Mouse (Mus musculus): Measurements from ENCODE around the gene Tspan13. TPM values are rescaled to one million over a fixed set of nuclear protein-coding genes. Genes with fewer than 3 reads are reported as not detected.
A peak's percentile ranks its signal among the peaks of the same experiment; 100 is the strongest.

Gene Tspan13
- total RNA-seq (2022): 10 to 100 TPM; 17.7 to 24.5 (median 23.9) TPM

DNA sequence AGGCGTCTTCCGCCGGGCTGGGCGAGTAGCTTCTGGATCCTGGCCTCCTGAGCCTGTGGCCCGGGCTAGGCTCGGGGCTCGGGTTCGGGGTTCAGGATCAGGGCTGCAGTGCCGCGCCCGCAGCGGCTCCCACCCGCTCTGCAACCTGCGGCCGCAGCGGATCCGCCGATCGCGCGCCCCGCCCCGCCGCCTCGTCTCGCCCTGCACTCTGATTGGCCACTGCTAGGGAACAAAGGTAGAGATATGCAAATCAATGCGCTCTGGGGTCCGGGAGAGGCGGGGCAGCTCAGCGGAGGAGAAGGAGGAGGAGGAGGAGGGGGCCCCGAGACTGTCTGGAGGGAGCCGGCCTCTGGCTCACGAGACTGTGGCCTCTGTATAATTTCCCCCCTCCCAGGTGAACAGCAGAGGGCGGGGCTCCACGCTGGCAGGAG, at the start of gene Tspan13:
Gene Tspan13 (minus strand): TSS at position 153 of the 431 bp plus-strand sequence.
- peak; percentile 33 to 38 for DNase-seq (ENCODE audit: low spot score in 2 of 2)

DNA sequence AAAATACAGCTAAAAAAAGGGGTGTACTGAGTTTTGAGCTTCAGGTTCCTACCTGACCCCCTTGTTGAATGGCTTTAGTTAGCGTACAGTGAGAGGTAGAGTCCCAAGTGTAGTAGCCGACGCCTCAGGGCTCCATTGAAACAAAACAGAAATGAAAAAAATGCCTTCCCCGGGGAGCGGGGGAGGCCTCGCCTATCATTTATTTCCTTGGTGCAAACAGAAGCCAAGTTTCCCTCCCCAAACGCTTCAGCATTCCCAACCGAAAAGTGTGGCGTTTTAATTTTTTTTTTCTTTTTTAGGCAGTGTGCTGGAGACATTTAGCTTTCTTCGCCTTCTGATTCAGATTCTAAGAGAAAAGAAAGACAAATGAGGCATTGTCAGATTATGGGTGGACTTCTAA, 49.7 kb upstream of the Tspan13 start:
- DNase-seq (ENCODE audit: low spot score in 2 of 2): no peak

- DNase-seq (ENCODE audit: low spot score in 2 of 2): no peak
Observed at GRCm38 (mm10) chr12:36089221-36089620, 46.9 kb upstream of the Tspan13 start.

GRCm38 (mm10) chr12:36088804-36089203, 46.5 kb upstream of the Tspan13 start:
- no peak for DNase-seq (ENCODE audit: low spot score in 2 of 2)

DNA sequence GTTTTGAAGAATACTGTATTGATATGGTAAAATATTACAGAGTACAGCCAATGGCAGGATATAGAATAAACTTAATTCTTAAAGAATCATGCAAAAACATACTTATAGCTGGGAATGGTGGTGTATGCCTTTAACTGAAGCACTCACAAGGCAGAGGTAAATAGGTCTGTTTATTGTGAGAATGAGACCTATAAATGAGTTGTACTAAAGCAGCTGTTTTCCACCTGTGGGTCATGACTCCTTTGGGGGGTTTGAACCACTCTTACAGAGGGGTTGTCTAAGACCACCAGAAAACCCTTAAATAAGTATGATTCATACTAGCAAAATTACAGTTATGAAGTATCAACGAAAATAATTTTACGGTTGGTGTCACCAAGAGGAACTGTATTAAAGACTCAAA, 43.1 kb upstream of the Tspan13 start:
- no peak for DNase-seq (ENCODE audit: low spot score in 2 of 2)

DNA sequence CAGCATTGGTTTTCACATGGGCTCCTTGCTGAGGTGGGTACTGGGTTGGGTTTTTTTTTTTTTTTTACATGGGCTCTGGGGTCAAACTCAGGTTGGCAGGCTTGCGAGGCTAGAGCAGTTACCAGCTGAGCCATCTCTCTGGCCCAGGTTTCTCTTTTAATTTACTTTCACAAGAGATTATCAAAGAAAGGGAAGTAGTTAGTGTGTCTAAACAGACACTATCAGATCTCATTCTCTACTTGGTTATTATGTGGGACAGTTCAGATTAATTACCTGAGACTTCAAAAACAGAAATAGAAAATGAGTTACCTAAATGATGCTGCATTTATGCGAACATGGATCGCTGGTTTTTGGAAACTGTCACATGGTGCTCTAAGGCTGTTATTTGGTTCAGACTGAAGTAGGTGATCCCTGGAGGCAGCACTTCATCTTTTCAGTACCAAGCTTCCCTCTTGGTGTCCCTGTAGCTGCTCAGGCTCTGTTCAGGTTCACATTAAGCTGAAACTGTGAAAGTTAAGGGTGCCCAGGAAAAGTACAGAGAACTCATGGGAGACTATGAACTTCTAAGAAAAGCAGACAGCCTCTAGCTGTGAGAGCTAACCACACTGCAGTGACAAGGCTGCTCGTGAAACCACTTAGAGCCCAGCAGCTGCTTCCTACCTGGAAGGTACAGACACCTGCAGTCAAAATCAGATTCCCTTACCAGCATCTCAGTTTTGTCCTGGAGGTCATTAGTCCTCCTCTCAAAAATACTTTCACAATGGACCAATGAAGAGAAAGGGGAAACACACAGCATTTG, 36.0 kb upstream of the Tspan13 start:
- DNase-seq (ENCODE audit: low spot score in 2 of 2): no peak

GRCm38 (mm10) chr12:36072860-36073259, 30.6 kb upstream of the Tspan13 start:
- no peak for DNase-seq (ENCODE audit: low spot score in 2 of 2)

DNA sequence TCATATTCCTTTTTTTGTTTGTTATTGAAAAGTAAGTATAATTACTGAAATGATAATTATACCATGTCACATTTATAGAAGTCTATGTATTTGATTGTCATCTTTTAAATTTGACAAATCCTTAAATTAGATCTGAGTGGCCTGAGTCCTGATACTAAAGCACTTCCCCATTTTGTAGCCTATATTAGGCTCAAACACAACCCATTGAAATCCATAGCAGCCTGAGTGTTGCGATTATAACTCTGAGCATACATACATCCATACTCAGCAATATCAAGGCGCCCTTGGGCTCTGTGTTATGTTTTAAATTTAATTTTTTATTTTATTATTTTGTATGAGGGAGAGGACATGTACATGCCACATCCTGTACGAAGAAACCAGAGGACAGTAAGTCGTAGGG, 27.9 kb upstream of the Tspan13 start:
- DNase-seq (ENCODE audit: low spot score in 2 of 2): no peak

DNA sequence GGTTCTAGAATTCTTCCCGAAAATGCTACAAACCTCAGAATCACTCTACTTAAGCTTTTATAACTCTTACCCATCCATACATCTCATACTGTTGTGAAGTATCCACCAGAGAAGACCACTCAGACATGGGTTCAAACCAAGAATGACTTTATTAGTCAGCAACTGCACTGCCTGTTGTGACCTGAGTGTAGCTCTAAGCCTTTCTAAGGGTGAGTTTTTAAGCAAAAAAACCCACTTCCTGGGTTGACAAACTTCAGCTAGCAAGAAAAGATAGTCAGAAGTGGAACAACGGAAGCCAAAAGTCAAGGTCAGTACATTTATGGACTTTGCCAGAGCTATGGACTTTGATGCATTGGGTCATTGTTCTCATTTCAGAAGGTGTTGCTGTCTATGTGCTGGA, 25.2 kb upstream of the Tspan13 start:
- DNase-seq (ENCODE audit: low spot score in 2 of 2): no peak

- no peak for DNase-seq (ENCODE audit: low spot score in 2 of 2)
Observed at GRCm38 (mm10) chr12:36065911-36066310, 23.6 kb upstream of the Tspan13 start.

- DNase-seq (ENCODE audit: low spot score in 2 of 2): no peak
Observed at GRCm38 (mm10) chr12:36057699-36058098, 15.4 kb upstream of the Tspan13 start.

- DNase-seq (ENCODE audit: low spot score in 2 of 2): no peak
Observed at GRCm38 (mm10) chr12:36050276-36050675, 8.0 kb upstream of the Tspan13 start.

GRCm38 (mm10) chr12:36047593-36047992, 5.3 kb upstream of the Tspan13 start:
- no peak for DNase-seq (ENCODE audit: low spot score in 2 of 2)

DNA sequence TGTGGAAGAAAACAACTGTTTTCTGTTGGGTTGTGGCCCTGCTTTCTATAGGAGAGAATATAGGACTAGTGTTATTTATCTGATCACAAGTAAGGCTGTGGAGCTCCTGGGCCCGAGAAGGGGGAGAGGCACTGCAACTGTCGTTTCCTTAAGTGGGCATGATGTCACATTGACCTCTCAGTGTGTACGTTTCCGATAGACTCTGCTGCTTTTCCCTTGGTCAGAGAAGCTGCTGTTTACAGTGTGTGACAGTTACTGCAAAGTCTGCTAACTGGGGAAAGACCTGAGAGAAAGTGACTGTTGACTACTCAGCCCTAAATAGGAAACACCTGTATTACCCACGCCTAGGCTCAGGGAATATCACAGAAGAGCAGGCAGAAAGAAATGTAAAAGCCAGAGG, 3.9 kb upstream of the Tspan13 start:
- DNase-seq (ENCODE audit: low spot score in 2 of 2): no peak

- DNase-seq (ENCODE audit: low spot score in 2 of 2): no peak
Observed at GRCm38 (mm10) chr12:36044691-36045090, 2.4 kb upstream of the Tspan13 start.

- DNase-seq (ENCODE audit: low spot score in 2 of 2): no peak
Observed at GRCm38 (mm10) chr12:36041703-36042347, 475 bp downstream of the Tspan13 start.

GRCm38 (mm10) chr12:36041281-36041589, 1.1 kb downstream of the Tspan13 start:
- no peak for DNase-seq (ENCODE audit: low spot score in 2 of 2)

GRCm38 (mm10) chr12:36040571-36041280, 1.6 kb downstream of the Tspan13 start:
- DNase-seq (ENCODE audit: low spot score in 2 of 2): no peak

DNA sequence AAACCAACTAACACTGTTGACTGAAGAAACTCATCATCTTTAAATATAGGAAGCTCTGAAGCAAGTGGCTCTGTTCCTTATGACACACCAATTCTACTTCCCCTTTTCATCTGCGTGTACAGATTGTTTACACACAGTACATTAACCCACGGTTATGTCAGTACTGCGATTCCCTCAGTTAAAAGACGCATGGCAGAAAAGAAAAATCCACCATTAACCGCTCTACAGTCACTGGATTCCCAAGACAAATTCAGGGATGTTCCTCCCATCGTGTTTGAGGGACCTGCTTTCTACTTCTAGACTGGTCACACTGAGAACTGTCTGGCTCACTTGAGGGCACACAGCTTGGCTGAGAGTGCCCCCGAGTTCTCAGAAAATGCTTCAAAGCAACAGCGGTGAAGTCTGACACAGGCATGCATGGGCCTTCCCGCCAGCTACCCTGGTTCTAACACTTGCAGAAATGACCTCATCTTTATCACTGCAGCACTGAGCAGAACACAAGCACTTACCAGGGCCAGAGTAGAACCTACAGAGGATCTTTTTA, 2.7 kb downstream of the Tspan13 start:
- DNase-seq (ENCODE audit: low spot score in 2 of 2): no peak

GRCm38 (mm10) chr12:36036776-36037175, 5.5 kb downstream of the Tspan13 start:
- no peak for DNase-seq (ENCODE audit: low spot score in 2 of 2)

DNA sequence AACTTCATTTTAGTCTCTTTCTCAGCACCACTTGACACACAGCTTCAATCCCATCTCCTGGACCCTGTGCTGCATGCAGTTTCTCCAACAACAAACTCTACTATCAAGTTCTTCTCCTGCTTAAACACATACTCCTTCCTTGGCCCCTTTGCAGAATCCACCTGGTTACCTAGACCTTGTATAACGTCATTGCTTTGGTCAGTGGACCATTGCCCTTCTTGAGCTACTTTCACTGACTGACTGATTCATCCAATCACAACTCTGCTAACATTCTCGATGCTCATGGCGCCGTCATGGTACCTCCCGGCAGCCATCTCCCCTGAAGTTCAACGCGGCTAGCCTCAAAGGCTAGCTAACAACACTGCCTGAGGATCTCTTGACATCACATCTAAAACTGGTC, 6.2 kb downstream of the Tspan13 start:
- no peak for DNase-seq (ENCODE audit: low spot score in 2 of 2)

DNA sequence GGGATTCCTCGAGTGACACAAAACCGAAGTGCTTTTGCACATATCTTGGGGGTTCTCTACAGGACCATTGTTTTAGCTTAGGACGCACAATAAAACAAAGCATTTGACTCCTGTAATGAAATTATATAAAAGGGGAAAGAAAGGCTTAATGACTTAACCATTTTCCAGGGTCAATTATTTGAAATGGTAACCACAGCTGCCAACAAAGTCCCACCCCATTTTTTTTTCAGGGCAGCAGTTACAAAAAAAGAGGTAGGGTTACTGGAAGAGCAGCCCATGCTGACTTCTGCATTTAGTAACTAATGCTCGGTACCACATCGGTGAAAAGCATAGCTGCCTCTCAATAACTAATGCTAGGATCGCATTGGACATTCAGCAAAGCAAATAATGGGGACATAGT, 6.8 kb downstream of the Tspan13 start:
- DNase-seq (ENCODE audit: low spot score in 2 of 2): no peak
